Mouse (Mus musculus) cerebellum, adult 2 months (tissue): Measurements from ENCODE around the gene Parn.

Experiments used
- CTCF ChIP-seq: fragments of 200-500 bp; IDR thresholded peaks from 2 replicates; pipeline ENCODE4 v1.5.1; 2011; ENCODE audit warnings: low read depth, mild to moderate bottlenecking, control low read depth, low read length, moderate library complexity, borderline replicate concordance; ENCODE audit not compliant: insufficient read depth
- POLR2A ChIP-seq: fragments of 200-500 bp; IDR thresholded peaks from 2 replicates; pipeline ENCODE4 v1.6.1; 2011; ENCODE audit warnings: low read length, control low read depth, borderline replicate concordance; ENCODE audit not compliant: insufficient read depth

DNA sequence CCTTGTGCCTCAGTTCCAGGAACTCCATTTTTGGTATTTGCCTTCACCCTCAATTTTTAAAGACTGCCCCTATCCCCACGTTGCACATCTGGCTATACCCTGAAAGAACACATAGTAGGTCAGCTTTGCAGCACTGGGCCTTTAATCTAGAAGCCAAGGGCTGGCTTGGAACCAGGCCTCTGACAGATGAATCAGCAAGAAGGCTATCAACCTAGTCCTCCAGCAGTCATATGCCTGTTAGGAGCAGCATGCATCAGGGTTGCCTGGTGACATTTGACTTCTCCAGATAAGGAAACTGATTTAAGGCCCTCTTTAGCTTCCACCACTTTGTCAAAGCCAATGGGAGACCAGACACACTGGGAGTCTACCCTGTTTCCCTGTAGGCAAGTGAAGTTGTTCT is 100.4 kb downstream of the Parn start:
- no peak for TF ChIP-seq CTCF
- TF ChIP-seq POLR2A, result no peak
